ENCODE assay signal across 8 mouse cellular contexts in genomic region chr4:124703881-124704796, GRCm38 (mm10). TPM values are rescaled to one million over a fixed set of nuclear protein-coding genes. Genes with fewer than 3 reads are reported as not detected.
A peak's percentile ranks its signal among the peaks of the same experiment; 100 is the strongest.
DNase-seq lines count a peak whose midpoint lies in the region; ATAC-seq and TF ChIP-seq lines count a peak whose summit lies in the region.

No protein-coding gene starts in this region.

- H3K4me3 ChIP-seq in kidney, adult 2 months (ENCODE audit: insufficient read depth, low read depth, low read length): no peak overlapping the region
- H3K4me3 ChIP-seq in heart, embryonic 10.5 days: peak overlapping the region; percentile 35
- H3K4me3 ChIP-seq in liver, embryonic 12.5 days: peak overlapping the region; percentile 14

- H3K36me3 ChIP-seq in kidney, adult 2 months (ENCODE audit: control insufficient read depth, insufficient read depth, low read length): no peaks in the 10 kb centered on the region
- peaks cover 20% of the 10 kb centered on the region; the same call in 1 of the 2 replicates for H3K36me3 ChIP-seq in heart, embryonic 10.5 days
- peaks cover 23% of the 10 kb centered on the region for H3K36me3 ChIP-seq in liver, embryonic 12.5 days
- no peaks in the 10 kb centered on the region for H3K36me3 ChIP-seq in splenic B cell, adult 2 months (ENCODE audit: control insufficient read depth, insufficient read depth, low read length, poor library complexity, severe bottlenecking)

- 44% methylated on average over 6 of the region's 6 CpGs for WGBS in kidney, adult 2 months
- WGBS in heart, embryonic 10.5 days: 5% methylated on average over 6 of the region's 6 CpGs
- 21% methylated on average over 6 of the region's 6 CpGs for WGBS in liver, embryonic 12.5 days (ENCODE audit: insufficient replicate concordance)

- no peak for ATAC-seq in liver, embryonic 12.5 days
- no peak for ATAC-seq in monocyte, adult 5-6 weeks (replicated peaks; ENCODE audit: insufficient number of reproducible peaks, low FRiP score, low TSS enrichment, poor library complexity, severe bottlenecking)

- peak; percentile 22 for DNase-seq in kidney, adult 2 months
- DNase-seq in kidney, postnatal 36 days: no peak
- peak; percentile 41 for DNase-seq in MEL-GATA-1-ER (ENCODE audit: extremely low read depth, low read depth)
- no peak for DNase-seq in heart, embryonic 10.5 days (ENCODE audit: low spot score)
- DNase-seq in splenic B cell, adult 2 months (ENCODE audit: low read depth, low spot score): peak; percentile 71
- DNase-seq in frontal cortex, postnatal 25 days (ENCODE audit: low spot score in 2 of 2): no peak

- peak overlapping the region; percentile 31 for H3K4me2 ChIP-seq in liver, embryonic 12.5 days

- H3K4me1 ChIP-seq in kidney, adult 2 months (ENCODE audit: control insufficient read depth, insufficient read depth, low read length): peaks cover 11% of the 10 kb centered on the region; the same call in 1 of the 2 replicates
- H3K4me1 ChIP-seq in heart, embryonic 10.5 days: peaks cover 84% of the 10 kb centered on the region
- peaks cover 88% of the 10 kb centered on the region for H3K4me1 ChIP-seq in liver, embryonic 12.5 days

- H3K27me3 ChIP-seq in kidney, adult 2 months (replicated peaks; ENCODE audit: control insufficient read depth, insufficient read depth, low read length): no peaks in the 10 kb centered on the region
- no peaks in the 10 kb centered on the region for H3K27me3 ChIP-seq in heart, embryonic 10.5 days (ENCODE audit: insufficient read depth, poor library complexity, severe bottlenecking)
- peaks cover 6% of the 10 kb centered on the region for H3K27me3 ChIP-seq in liver, embryonic 12.5 days (replicated peaks)
- H3K27me3 ChIP-seq in splenic B cell, adult 2 months (ENCODE audit: control insufficient read depth, insufficient read depth, low read length, poor library complexity, severe bottlenecking): no peaks in the 10 kb centered on the region

- no peak overlapping the region; the same call in 1 of the 2 replicates for H3K9ac ChIP-seq in liver, embryonic 12.5 days

- no peaks in the 10 kb centered on the region for H3K9me3 ChIP-seq in heart, embryonic 10.5 days
- H3K9me3 ChIP-seq in liver, embryonic 12.5 days (replicated peaks): no peaks in the 10 kb centered on the region

- no peak for TF ChIP-seq POLR2A in kidney, adult 2 months (IDR thresholded peaks at IDR 0.05; ENCODE audit: low read depth, low read length)

- H3K27ac ChIP-seq in kidney, adult 2 months (ENCODE audit: insufficient read depth, low read depth, low read length): peak overlapping the region; percentile 64
- peak overlapping the region; percentile 87 for H3K27ac ChIP-seq in heart, embryonic 10.5 days
- peak overlapping the region; percentile 73 for H3K27ac ChIP-seq in liver, embryonic 12.5 days

- TF ChIP-seq CTCF in kidney, adult 2 months (conservative IDR thresholded peaks at IDR 0.05; ENCODE audit: insufficient read depth, insufficient read length, low read depth, low read length): no peak

RNA-seq across cellular contexts. Expression of gene Fhl3, which starts 3.6 kb away (rescaled TPM):
- polyA plus RNA-seq in kidney, adult 2 months (2012; rRNA removed): 8.5 and 10.8 TPM in 2 replicates
- polyA plus RNA-seq in heart, embryonic 10.5 days (2016; fragmentation: Nextera tagmentation; extraction: Ambion mirVana): 3.9 and 5.4 TPM in 2 replicates
- 3.5 and 3.7 TPM in 2 replicates for polyA plus RNA-seq in liver, embryonic 12.5 days (2016; fragmentation: Nextera tagmentation; extraction: Ambion mirVana)
- total RNA-seq in monocyte, adult 5-6 weeks (2017): 0.76 to 5.1 TPM in 2 of 3 replicates, not detected in the other

RNA-seq across cellular contexts. Expression of gene Sf3a3, which starts 10.4 kb away (rescaled TPM):
- polyA plus RNA-seq in kidney, adult 2 months (2012; rRNA removed): 11.1 and 14.5 TPM in 2 replicates
- 137 and 180 TPM in 2 replicates for polyA plus RNA-seq in heart, embryonic 10.5 days (2016; fragmentation: Nextera tagmentation; extraction: Ambion mirVana)
- polyA plus RNA-seq in liver, embryonic 12.5 days (2016; fragmentation: Nextera tagmentation; extraction: Ambion mirVana): 116 and 121 TPM in 2 replicates
- total RNA-seq in monocyte, adult 5-6 weeks (2017): 67.5 to 99.3 TPM (median 98.8 TPM) in 3 replicates

RNA-seq across cellular contexts. Expression of gene Utp11, which starts 10.7 kb away (rescaled TPM):
- 6.4 and 7.9 TPM in 2 replicates for polyA plus RNA-seq in kidney, adult 2 months (2012; rRNA removed)
- 53.0 and 63.6 TPM in 2 replicates for polyA plus RNA-seq in heart, embryonic 10.5 days (2016; fragmentation: Nextera tagmentation; extraction: Ambion mirVana)
- polyA plus RNA-seq in liver, embryonic 12.5 days (2016; fragmentation: Nextera tagmentation; extraction: Ambion mirVana): 51.4 and 51.5 TPM in 2 replicates
- total RNA-seq in monocyte, adult 5-6 weeks (2017): 28.4 to 46.7 TPM (median 36.0 TPM) in 3 replicates

RNA-seq across cellular contexts. Expression of gene Inpp5b, which starts 37.5 kb away (rescaled TPM):
- polyA plus RNA-seq in kidney, adult 2 months (2012; rRNA removed): 61.0 and 64.2 TPM in 2 replicates
- polyA plus RNA-seq in heart, embryonic 10.5 days (2016; fragmentation: Nextera tagmentation; extraction: Ambion mirVana): 19.9 and 25.5 TPM in 2 replicates
- polyA plus RNA-seq in liver, embryonic 12.5 days (2016; fragmentation: Nextera tagmentation; extraction: Ambion mirVana): 49.7 and 50.3 TPM in 2 replicates
- 30.2 to 90.4 TPM (median 33.8 TPM) in 3 replicates for total RNA-seq in monocyte, adult 5-6 weeks (2017)

RNA-seq across cellular contexts. Expression of gene Pou3f1, which starts 47.5 kb away (rescaled TPM):
- polyA plus RNA-seq in kidney, adult 2 months (2012; rRNA removed): 0.02 and 0.04 TPM in 2 replicates
- polyA plus RNA-seq in heart, embryonic 10.5 days (2016; fragmentation: Nextera tagmentation; extraction: Ambion mirVana): 0.10 and 0.35 TPM in 2 replicates
- 0.02 and 0.22 TPM in 2 replicates for polyA plus RNA-seq in liver, embryonic 12.5 days (2016; fragmentation: Nextera tagmentation; extraction: Ambion mirVana)
- not detected in 3 replicates for total RNA-seq in monocyte, adult 5-6 weeks (2017)

Comparison
In these comparisons a context has a peak if more than half of its experiments do, and no peak if none do; other contexts are left out.
1. DNase-seq: peak in kidney, adult 2 months (single experiment), MEL-GATA-1-ER (single experiment) and splenic B cell, adult 2 months (single experiment); none in kidney, postnatal 36 days (0 of 2), heart, embryonic 10.5 days (single experiment) and frontal cortex, postnatal 25 days (0 of 2).
2. Peak in every context shown above with its lines, with median percentiles within 50 percentile points of each other: H3K27ac ChIP-seq.